Mouse (Mus musculus) MEL (cell line): Measurements from ENCODE around the gene Cd37. TPM values are rescaled to one million over a fixed set of nuclear protein-coding genes. Genes with fewer than 3 reads are reported as not detected.

Source experiments
- DNase-seq: peaks from one replicate; pipeline ENCODE4 v3.0.0; 2011; ENCODE audit warnings: low read depth, low spot score
- H3K27ac ChIP-seq: 2 replicates; pipeline ENCODE4 v1.5.1; 2012; ENCODE audit warnings: low read depth, mild to moderate bottlenecking, control low read depth, low read length, moderate library complexity; ENCODE audit not compliant: control insufficient read depth
- H3K27me3 ChIP-seq, 2 experiments: fragments of 150-350 bp in 1 of 2; sonication (generic) in 1 of 2; 2 replicates each; pipeline ENCODE4 v1.6.1; 2012; ENCODE audit warnings: low read length in 2 of 2, mild to moderate bottlenecking in 2 of 2, improper control_type of control experiment in 1 of 2, moderate library complexity in 1 of 2; ENCODE audit not compliant: insufficient read depth in 2 of 2, control insufficient read depth in 1 of 2
- H3K36me3 ChIP-seq, 2 experiments: 2 replicates each; pipeline ENCODE4 v1.6.1; 2012 to 2014; ENCODE audit warnings: low read length in 2 of 2, improper control_type of control experiment in 1 of 2, inconsistent platforms in 1 of 2, mild to moderate bottlenecking in 1 of 2; ENCODE audit not compliant: insufficient read depth in 2 of 2, control insufficient read depth in 1 of 2
- H3K4me1 ChIP-seq, 2 experiments: fragments of 150-350 bp in 1 of 2; sonication (generic) in 1 of 2; 2 replicates each; pipeline ENCODE4 v1.6.1; 2012; ENCODE audit warnings: low read length in 2 of 2, improper control_type of control experiment in 1 of 2, mild to moderate bottlenecking in 1 of 2; ENCODE audit not compliant: insufficient read depth in 2 of 2, control insufficient read depth in 1 of 2
- H3K4me3 ChIP-seq, 2 experiments: fragments of 150-350 bp in 1 of 2; sonication (generic) in 1 of 2; 2 replicates each; pipeline ENCODE4 v1.5.1; 2012; ENCODE audit warnings: low read depth in 2 of 2, low read length in 2 of 2, mild to moderate bottlenecking in 2 of 2, moderate library complexity in 2 of 2, control low read depth in 1 of 2, improper control_type of control experiment in 1 of 2; ENCODE audit not compliant: control insufficient read depth in 1 of 2, insufficient read depth in 1 of 2
- H3K79me2 ChIP-seq: 2 replicates; pipeline ENCODE4 v1.6.1; 2012; ENCODE audit warnings: mild to moderate bottlenecking, low read length, moderate library complexity; ENCODE audit not compliant: control insufficient read depth, poor library complexity, insufficient read depth
- H3K9ac ChIP-seq: 2 replicates; pipeline ENCODE4 v1.6.1; 2012; ENCODE audit warnings: low read depth, mild to moderate bottlenecking, control low read depth, low read length, moderate library complexity; ENCODE audit not compliant: control insufficient read depth, poor library complexity, severe bottlenecking
- H3K9me3 ChIP-seq: fragments of 150-350 bp; sonication (generic); replicated peaks from 2 replicates; pipeline ENCODE4 v1.6.1; 2012; ENCODE audit warnings: mild to moderate bottlenecking, low read length, improper control_type of control experiment, moderate library complexity; ENCODE audit not compliant: insufficient read depth
- BHLHE40 ChIP-seq: IDR thresholded peaks from 2 replicates; pipeline ENCODE4 v1.6.1; 2012; ENCODE audit warnings: low read depth, mild to moderate bottlenecking, inconsistent platforms, low read length, improper control_type of control experiment, borderline replicate concordance
- E2F4 ChIP-seq: IDR thresholded peaks from 2 replicates; pipeline ENCODE4 v1.6.1; 2011; ENCODE audit warnings: low read depth, low read length, improper control_type of control experiment, borderline replicate concordance
- ETS1 ChIP-seq: IDR thresholded peaks from 2 replicates; pipeline ENCODE4 v1.6.1; 2012; ENCODE audit warnings: low read depth, mild to moderate bottlenecking, inconsistent platforms, low read length, improper control_type of control experiment, moderate library complexity
- HCFC1 ChIP-seq: IDR thresholded peaks from 2 replicates; pipeline ENCODE4 v1.6.1; 2012; ENCODE audit warnings: low read depth, mild to moderate bottlenecking, inconsistent platforms, low read length, improper control_type of control experiment, moderate library complexity
- JUND ChIP-seq: IDR thresholded peaks from 2 replicates; pipeline ENCODE4 v1.6.1; 2011; ENCODE audit warnings: low read depth, mild to moderate bottlenecking, improper control_type of control experiment, low read length
- KAT2A ChIP-seq: conservative IDR thresholded peaks from 2 replicates; pipeline ENCODE4 v1.6.1; 2012; ENCODE audit warnings: low read depth, low read length, improper control_type of control experiment, inconsistent platforms
- MXI1 ChIP-seq: IDR thresholded peaks from 2 replicates; pipeline ENCODE4 v1.6.1; 2011; ENCODE audit warnings: mild to moderate bottlenecking, low read depth, low read length, improper control_type of control experiment
- POLR2AphosphoS2 ChIP-seq: IDR thresholded peaks from 2 replicates; pipeline ENCODE4 v1.6.1; 2011; ENCODE audit warnings: low read length, improper control_type of control experiment
- SMC3 ChIP-seq: IDR thresholded peaks from 2 replicates; pipeline ENCODE4 v1.6.1; 2011; ENCODE audit warnings: low read depth, low read length, improper control_type of control experiment
- USF1 ChIP-seq: IDR thresholded peaks from 2 replicates; pipeline ENCODE4 v1.6.1; 2014; ENCODE audit warnings: low read depth, mild to moderate bottlenecking, inconsistent platforms, low read length, improper control_type of control experiment, moderate library complexity
- ZC3H11A ChIP-seq: IDR thresholded peaks from 2 replicates; pipeline ENCODE4 v1.6.1; 2012; ENCODE audit warnings: low read depth, mild to moderate bottlenecking, inconsistent platforms, low read length, improper control_type of control experiment
- ZMIZ1 ChIP-seq: IDR thresholded peaks from 2 replicates; pipeline ENCODE4 v1.6.1; 2012; ENCODE audit warnings: low read depth, mild to moderate bottlenecking, inconsistent platforms, low read length, improper control_type of control experiment, moderate library complexity
- polyA plus RNA-seq, 2 experiments: library from polyadenylated mRNA; stranded (reverse) in 1 of 2; unstranded in 1 of 2; fragments of >175 nt in 1 of 2; fragments of >200 nt in 1 of 2; gene quantifications; 2 replicates each; pipeline versions ENCODE4 v1.2.1 to v1.2.4; 2012; ENCODE audit warnings: low replicate concordance in 2 of 2, low read depth in 1 of 2; ENCODE audit not compliant: insufficient read length in 2 of 2, insufficient read depth in 1 of 2, missing spikeins in 1 of 2
- total RNA-seq: library from RNA; depleted of rRNA; stranded (reverse); fragments of 300-350 nt; gene quantifications from 2 replicates; pipeline ENCODE4 v1.2.3, GENCODE M21; 2012; rRNA removed

The Cd37 gene
- total and polyA plus RNA-seq, 3 experiments, result 22.4 to 111 TPM; not detected in 1

GRCm38 (mm10) chr7:45183672-45184071 is 55.2 kb downstream of the Cd37 start:
- no peak overlapping the region for H3K4me3 ChIP-seq
- no peak for DNase-seq
- no peak overlapping the region for H3K9ac ChIP-seq
- H3K27ac ChIP-seq, result no peak overlapping the region
- H3K4me1 ChIP-seq, result peaks cover 0 to 5% of the 10 kb centered on the region in 2 experiments; a peak in 2 of 4 replicates
- no peak for TF ChIP-seq MXI1
- no peak for TF ChIP-seq ZC3H11A
- TF ChIP-seq KAT2A, result no peak
- TF ChIP-seq E2F4, result no peak
- no peak for TF ChIP-seq BHLHE40
- no peak for TF ChIP-seq USF1
- no peak for TF ChIP-seq JUND
- no peak for TF ChIP-seq ETS1
- TF ChIP-seq ZMIZ1, result no peak
- TF ChIP-seq SMC3, result no peak
- no peak for TF ChIP-seq POLR2AphosphoS2
- no peak for TF ChIP-seq HCFC1
- no peaks in the 10 kb centered on the region for H3K27me3 ChIP-seq
- H3K9me3 ChIP-seq, result no peaks in the 10 kb centered on the region
- H3K79me2 ChIP-seq, result no peaks in the 10 kb centered on the region
- peaks cover 0 to 3% of the 10 kb centered on the region in 2 experiments; a peak in 2 of 4 replicates for H3K36me3 ChIP-seq

Other genes starting within 250 kb of the Cd37 start
Only the 30 nearest of the 38 such genes appear.
- 3.3 and 3.5 TPM in 2 replicates for gene Prr12, start 186.2 kb downstream of the Cd37 start, total RNA-seq
- 10 to 100 TPM in 1 of 2 experiments, not detected in 1; 32.1 TPM for gene Prr12, start 186.2 kb downstream of the Cd37 start, polyA plus RNA-seq
- 49.9 and 50.7 TPM in 2 replicates for gene Nosip, start 176.7 kb downstream of the Cd37 start, total RNA-seq
- 10 to 100 TPM in 1 of 2 experiments, not detected in 1; 78.9 TPM for gene Nosip, start 176.7 kb downstream of the Cd37 start, polyA plus RNA-seq
- 7.5 and 7.7 TPM in 2 replicates for gene Prrg2, start 176.4 kb downstream of the Cd37 start, total RNA-seq
- gene Prrg2, start 176.4 kb downstream of the Cd37 start, polyA plus RNA-seq, result 10 to 100 TPM in 1 of 2 experiments, not detected in 1; 16.9 TPM
- 16.0 and 29.3 TPM in 2 replicates for gene Rcn3, start 146.9 kb downstream of the Cd37 start, total RNA-seq
- gene Rcn3, start 146.9 kb downstream of the Cd37 start, polyA plus RNA-seq, result 10 to 100 TPM in 1 of 2 experiments, not detected in 1; 43.0 TPM
- 0.26 and 0.27 TPM in 2 replicates for gene Fcgrt, start 135.3 kb downstream of the Cd37 start, total RNA-seq
- 1 to 10 TPM in 1 of 2 experiments, not detected in 1; 1.7 TPM for gene Fcgrt, start 135.3 kb downstream of the Cd37 start, polyA plus RNA-seq
- gene Rps11, start 114.7 kb downstream of the Cd37 start, total RNA-seq, result 2,482 and 2,708 TPM in 2 replicates
- gene Rps11, start 114.7 kb downstream of the Cd37 start, polyA plus RNA-seq, result 1,000 to 10,000 TPM; 3,189 to 5,434 TPM
- gene Rpl13a, start 110.4 kb downstream of the Cd37 start, total RNA-seq, result 2,773 and 3,160 TPM in 2 replicates
- 1,000 to 10,000 TPM; 2,091 to 3,727 TPM for gene Rpl13a, start 110.4 kb downstream of the Cd37 start, polyA plus RNA-seq
- 0.69 and 3.9 TPM in 2 replicates for gene Gm45713, start 102.9 kb downstream of the Cd37 start, total RNA-seq
- gene Gm45713, start 102.9 kb downstream of the Cd37 start, polyA plus RNA-seq, result not detected
- 9.5 and 13.0 TPM in 2 replicates for gene Flt3l, start 102.7 kb downstream of the Cd37 start, total RNA-seq
- 10 to 100 TPM in 1 of 2 experiments, not detected in 1; 35.4 TPM for gene Flt3l, start 102.7 kb downstream of the Cd37 start, polyA plus RNA-seq
- 119 and 141 TPM in 2 replicates for gene Pih1d1, start 84.8 kb downstream of the Cd37 start, total RNA-seq
- 100 to 1,000 TPM in 1 of 2 experiments, not detected in 1; 148 TPM for gene Pih1d1, start 84.8 kb downstream of the Cd37 start, polyA plus RNA-seq
- 33.9 and 34.0 TPM in 2 replicates for gene Aldh16a1, start 84.5 kb downstream of the Cd37 start, total RNA-seq
- gene Aldh16a1, start 84.5 kb downstream of the Cd37 start, polyA plus RNA-seq, result 10 to 100 TPM in 1 of 2 experiments, not detected in 1; 61.6 TPM
- 0.23 TPM in 2 replicates for gene Slc17a7, start 75.2 kb downstream of the Cd37 start, total RNA-seq
- 1 to 10 TPM in 1 of 2 experiments, not detected in 1; 1.0 TPM for gene Slc17a7, start 75.2 kb downstream of the Cd37 start, polyA plus RNA-seq
- gene Gfy, start 59.5 kb downstream of the Cd37 start, total RNA-seq, result not detected in 2 replicates
- gene Gfy, start 59.5 kb downstream of the Cd37 start, polyA plus RNA-seq, result not detected
- not detected in 2 replicates for gene Pth2, start 58.1 kb downstream of the Cd37 start, total RNA-seq
- not detected for gene Pth2, start 58.1 kb downstream of the Cd37 start, polyA plus RNA-seq
- 0.16 and 0.27 TPM in 2 replicates for gene Ccdc155, start 34.2 kb downstream of the Cd37 start, total RNA-seq
- gene Ccdc155, start 34.2 kb downstream of the Cd37 start, polyA plus RNA-seq, result under 1 TPM in 1 of 2 experiments, not detected in 1; 0.38 TPM
- 8.5 and 9.2 TPM in 2 replicates for gene Dkkl1, start 27.0 kb downstream of the Cd37 start, total RNA-seq
- gene Dkkl1, start 27.0 kb downstream of the Cd37 start, polyA plus RNA-seq, result 10 to 100 TPM in 1 of 2 experiments, not detected in 1; 32.0 TPM
- gene Tead2, start 23.4 kb downstream of the Cd37 start, total RNA-seq, result 0.19 TPM in 1 of 2 replicates, not detected in the other
- gene Tead2, start 23.4 kb downstream of the Cd37 start, polyA plus RNA-seq, result under 1 TPM in 1 of 2 experiments, not detected in 1; 0.38 TPM
- not detected in 2 replicates for gene Slc6a16, start 2.0 kb upstream of the Cd37 start, total RNA-seq
- gene Slc6a16, start 2.0 kb upstream of the Cd37 start, polyA plus RNA-seq, result not detected
- gene Slc6a21, start 38.4 kb upstream of the Cd37 start, total RNA-seq, result not detected in 2 replicates
- not detected for gene Slc6a21, start 38.4 kb upstream of the Cd37 start, polyA plus RNA-seq
- gene Trpm4, start 94.7 kb upstream of the Cd37 start, total RNA-seq, result 4.5 and 4.8 TPM in 2 replicates
- gene Trpm4, start 94.7 kb upstream of the Cd37 start, polyA plus RNA-seq, result 1 to 10 TPM in 1 of 2 experiments, not detected in 1; 6.9 TPM
- gene Hrc, start 96.2 kb upstream of the Cd37 start, total RNA-seq, result not detected in 2 replicates
- gene Hrc, start 96.2 kb upstream of the Cd37 start, polyA plus RNA-seq, result under 1 TPM in 1 of 2 experiments, not detected in 1; 0.22 TPM
- 3.0 and 3.4 TPM in 2 replicates for gene Ppfia3, start 127.9 kb upstream of the Cd37 start, total RNA-seq
- 1 to 10 TPM in 1 of 2 experiments, not detected in 1; 5.9 TPM for gene Ppfia3, start 127.9 kb upstream of the Cd37 start, polyA plus RNA-seq
- gene Lin7b, start 131.5 kb upstream of the Cd37 start, total RNA-seq, result 1.3 and 1.4 TPM in 2 replicates
- 1 to 10 TPM in 1 of 2 experiments, not detected in 1; 3.8 TPM for gene Lin7b, start 131.5 kb upstream of the Cd37 start, polyA plus RNA-seq
- 260 and 272 TPM in 2 replicates for gene Snrnp70, start 156.6 kb upstream of the Cd37 start, total RNA-seq
- gene Snrnp70, start 156.6 kb upstream of the Cd37 start, polyA plus RNA-seq, result 1,000 to 10,000 TPM in 1 of 2 experiments, 100 to 1,000 TPM in 1; 588 to 1,478 TPM
- 0.07 TPM in 1 of 2 replicates, not detected in the other for gene Kcna7, start 166.5 kb upstream of the Cd37 start, total RNA-seq
- under 1 TPM in 1 of 2 experiments, not detected in 1; 0.06 TPM for gene Kcna7, start 166.5 kb upstream of the Cd37 start, polyA plus RNA-seq
- 0.54 and 0.92 TPM in 2 replicates for gene Ntf5, start 174.6 kb upstream of the Cd37 start, total RNA-seq
- 1 to 10 TPM in 1 of 2 experiments, not detected in 1; 1.9 TPM for gene Ntf5, start 174.6 kb upstream of the Cd37 start, polyA plus RNA-seq
- 0.19 TPM in 1 of 2 replicates, not detected in the other for gene Lhb, start 181.7 kb upstream of the Cd37 start, total RNA-seq
- under 1 TPM in 1 of 2 experiments, not detected in 1; 0.28 TPM for gene Lhb, start 181.7 kb upstream of the Cd37 start, polyA plus RNA-seq
- 12.8 and 15.0 TPM in 2 replicates for gene Gys1, start 195.7 kb upstream of the Cd37 start, total RNA-seq
- 10 to 100 TPM in 1 of 2 experiments, not detected in 1; 46.9 TPM for gene Gys1, start 195.7 kb upstream of the Cd37 start, polyA plus RNA-seq
- 434 and 469 TPM in 2 replicates for gene Ruvbl2, start 199.0 kb upstream of the Cd37 start, total RNA-seq
- gene Ruvbl2, start 199.0 kb upstream of the Cd37 start, polyA plus RNA-seq, result 100 to 1,000 TPM in 1 of 2 experiments, not detected in 1; 758 TPM
- 1,416 and 1,470 TPM in 2 replicates for gene Ftl1, start 220.8 kb upstream of the Cd37 start, total RNA-seq
- gene Ftl1, start 220.8 kb upstream of the Cd37 start, polyA plus RNA-seq, result 1,000 to 10,000 TPM in 1 of 2 experiments, not detected in 1; 2,290 TPM